Mouse (Mus musculus): ENCODE data around the gene Zfp609. TPM values are rescaled to one million over a fixed set of nuclear protein-coding genes. Genes with fewer than 3 reads are reported as not detected.
"Not testable (repeated sequence)": the region's sequence is repeated elsewhere in the genome, so short reads cannot be mapped to it uniquely, and the experiment has no call there.

Zfp609 gene
- total RNA-seq, 2 experiments from 2014 or later, result 42.9 to 54.3 TPM

- DNase-seq (ENCODE audit: extremely low spot score in 1 of 2, low spot score in 1 of 2), result no peak
Measured at GRCm38 (mm10) chr9:65680938-65681633, 146.3 kb downstream of the Zfp609 start.

GRCm38 (mm10) chr9:65679181-65679761 lies 148.1 kb downstream of the Zfp609 start:
- DNase-seq (ENCODE audit: extremely low spot score in 1 of 2, low spot score in 1 of 2), result peak in 1 of 2 experiments; percentile 34

- no peak for DNase-seq (ENCODE audit: extremely low spot score in 1 of 2, low spot score in 1 of 2)
Measured at GRCm38 (mm10) chr9:65677119-65677462, 150.3 kb downstream of the Zfp609 start.

- DNase-seq (ENCODE audit: extremely low spot score in 1 of 2, low spot score in 1 of 2), result peak; percentile 92 to 94
Measured at GRCm38 (mm10) chr9:65676358-65677118, 150.8 kb downstream of the Zfp609 start.

- DNase-seq (ENCODE audit: extremely low spot score in 1 of 2, low spot score in 1 of 2), result no peak
Measured at GRCm38 (mm10) chr9:65675461-65676357, 151.7 kb downstream of the Zfp609 start.

GRCm38 (mm10) chr9:65672996-65673395 lies 154.4 kb downstream of the Zfp609 start:
- no peak for DNase-seq (ENCODE audit: extremely low spot score in 1 of 2, low spot score in 1 of 2)

GRCm38 (mm10) chr9:65671431-65671931 lies 155.9 kb downstream of the Zfp609 start:
- DNase-seq (ENCODE audit: extremely low spot score in 1 of 2, low spot score in 1 of 2), result no peak

DNA sequence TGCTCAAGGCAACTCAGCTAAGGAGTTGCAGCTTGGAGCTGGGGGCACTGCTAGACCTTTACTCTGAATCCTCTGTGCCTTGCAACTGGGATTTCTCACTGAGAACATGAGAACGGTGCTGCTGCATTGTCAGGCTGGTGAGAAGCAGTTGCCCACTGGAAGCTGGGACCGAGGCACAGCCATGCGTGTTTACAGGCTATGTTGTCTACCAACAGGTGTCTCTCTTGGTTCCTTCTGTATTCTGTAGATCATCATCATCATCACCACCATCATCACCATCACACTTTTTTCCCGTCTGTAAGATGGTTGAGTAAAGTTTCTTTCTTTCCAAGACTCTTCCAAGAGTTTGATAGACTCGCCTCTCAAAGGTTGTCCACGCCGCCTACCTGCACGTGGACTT lies 159.7 kb downstream of the Zfp609 start, which contains the start of gene Oaz2:
Gene Oaz2, plus strand, starts transcription at position 301 of the 400 bp plus-strand sequence.
- DNase-seq (ENCODE audit: extremely low spot score in 1 of 2, low spot score in 1 of 2), result no peak

- DNase-seq (ENCODE audit: extremely low spot score in 1 of 2, low spot score in 1 of 2), result peak in 1 of 2 experiments; percentile 71
Measured at GRCm38 (mm10) chr9:65666042-65666441, 161.3 kb downstream of the Zfp609 start.

DNA sequence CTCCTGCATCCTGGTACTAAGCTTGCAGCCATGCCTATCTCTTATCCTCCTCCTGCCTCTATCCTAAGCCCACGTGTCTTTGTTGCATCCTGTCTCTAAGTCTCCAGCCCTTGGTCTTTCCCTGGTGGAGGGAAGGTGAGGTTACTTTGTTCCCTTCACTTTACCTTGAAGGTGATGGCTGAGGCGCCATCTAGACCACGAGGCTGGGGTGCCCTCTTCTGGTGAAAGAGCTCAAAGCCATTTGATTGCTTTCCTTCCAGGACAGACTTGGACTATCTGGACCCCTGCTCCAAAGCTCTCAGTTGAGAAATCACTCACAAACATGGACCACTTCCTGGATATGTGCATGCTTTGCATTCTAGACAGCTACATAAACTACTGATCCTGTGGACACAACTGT lies 163.2 kb downstream of the Zfp609 start:
- DNase-seq (ENCODE audit: extremely low spot score in 1 of 2, low spot score in 1 of 2), result peak; percentile 39 to 74

DNA sequence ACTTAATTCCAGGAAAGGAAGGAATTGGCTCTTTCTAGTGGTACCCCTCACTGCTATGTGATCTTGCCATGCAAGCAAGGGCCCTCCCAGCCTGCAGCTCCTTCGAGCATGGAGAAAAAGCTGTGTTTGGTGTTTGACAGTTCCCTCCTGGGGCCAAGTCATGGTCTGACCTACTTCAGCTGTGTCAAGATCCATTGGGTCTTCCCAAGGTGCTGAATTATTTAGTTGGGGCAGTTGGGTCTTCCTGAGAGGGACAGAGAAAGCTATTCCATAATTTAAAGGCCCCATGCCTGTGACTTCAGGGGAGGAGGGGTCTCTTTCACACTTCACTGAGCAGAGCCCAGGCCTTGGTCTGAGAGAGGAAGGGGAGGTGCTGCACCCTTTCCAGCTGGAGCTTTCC lies 165.9 kb downstream of the Zfp609 start:
- DNase-seq (ENCODE audit: extremely low spot score in 1 of 2, low spot score in 1 of 2), result no peak

DNA sequence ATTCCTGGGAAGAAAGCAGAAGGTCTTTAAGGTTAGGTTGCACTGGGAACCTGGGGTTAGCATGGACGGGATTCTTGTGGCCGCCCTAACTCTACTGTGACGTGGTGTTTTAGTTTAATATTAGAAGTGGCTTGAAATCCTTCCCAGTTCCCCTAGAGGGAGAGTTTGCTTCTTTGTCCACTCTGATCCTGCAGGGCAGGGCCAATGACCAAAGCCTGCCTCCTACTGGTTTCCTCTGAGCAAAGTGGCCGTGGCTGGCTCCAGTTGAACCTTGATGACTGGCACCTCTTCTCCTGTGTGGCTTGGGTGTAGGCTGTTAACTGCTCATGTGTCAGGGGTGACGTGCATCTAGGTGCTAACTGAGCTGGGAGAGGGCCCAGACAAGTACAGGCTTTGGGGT lies 166.3 kb downstream of the Zfp609 start:
- DNase-seq (ENCODE audit: extremely low spot score in 1 of 2, low spot score in 1 of 2), result no peak

DNA sequence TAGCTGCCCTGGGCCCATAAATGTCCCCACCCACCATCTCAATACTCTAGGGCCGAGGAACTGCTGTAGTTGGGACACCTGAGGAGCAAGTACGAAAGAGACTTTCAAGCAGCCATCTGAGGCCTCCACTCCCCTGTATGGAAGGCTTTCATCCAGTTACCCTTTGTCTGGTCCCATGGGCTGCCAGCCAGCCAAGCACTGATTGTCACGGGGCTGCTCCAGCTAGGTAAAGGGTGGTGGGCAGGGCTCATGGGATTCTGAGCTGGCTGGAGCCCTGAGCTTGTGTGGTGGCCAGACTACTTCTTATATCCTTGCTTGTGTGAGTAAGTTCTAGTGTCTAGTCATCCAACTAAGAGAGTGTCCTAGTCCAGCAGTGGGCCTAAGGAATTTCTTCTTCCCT lies 170.1 kb downstream of the Zfp609 start:
- DNase-seq (ENCODE audit: extremely low spot score in 1 of 2, low spot score in 1 of 2), result no peak

DNA sequence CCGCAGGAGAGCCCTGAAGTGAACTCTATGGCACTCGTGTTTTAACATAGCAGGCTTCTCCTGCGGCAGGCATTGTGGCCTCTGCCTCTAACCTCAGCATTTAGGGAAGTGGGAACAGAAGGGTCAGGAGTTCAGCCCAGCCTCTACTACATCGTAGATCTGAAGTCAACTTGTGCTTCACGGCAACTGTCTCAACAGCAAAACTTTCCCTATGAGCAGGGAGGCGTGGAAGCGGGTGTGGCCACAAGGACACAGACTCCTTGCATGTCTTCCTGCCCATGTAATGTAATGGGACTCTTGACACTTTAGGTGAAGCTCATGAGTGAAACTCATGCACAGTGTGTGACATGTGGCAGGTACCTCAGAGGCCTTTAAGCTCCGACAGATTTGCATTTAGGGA lies 171.8 kb downstream of the Zfp609 start:
- DNase-seq (ENCODE audit: extremely low spot score in 1 of 2, low spot score in 1 of 2), result no peak

- no peak for DNase-seq (ENCODE audit: extremely low spot score in 1 of 2, low spot score in 1 of 2)
Measured at GRCm38 (mm10) chr9:65654700-65655237, 172.6 kb downstream of the Zfp609 start.

DNA sequence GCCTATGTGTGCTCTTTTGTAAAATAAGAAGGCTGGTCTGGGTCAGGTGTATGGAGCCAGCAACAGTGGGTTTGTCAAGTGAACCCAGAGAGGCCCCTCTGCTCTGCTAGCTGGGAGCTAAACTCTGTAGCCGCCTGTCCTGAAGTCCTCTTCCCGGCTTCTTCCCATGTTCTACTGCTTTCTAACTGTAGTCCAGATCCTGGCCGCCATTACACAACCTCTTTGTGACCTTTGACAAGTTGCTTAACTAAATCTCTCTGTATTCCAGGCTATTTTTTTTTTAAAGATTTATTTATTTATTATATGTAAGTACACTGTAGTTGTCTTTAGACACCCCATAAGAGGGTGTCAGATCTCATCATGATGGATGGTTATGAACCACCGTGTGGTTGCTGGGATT lies 173.6 kb downstream of the Zfp609 start:
- DNase-seq (ENCODE audit: extremely low spot score in 1 of 2, low spot score in 1 of 2), result no peak

DNA sequence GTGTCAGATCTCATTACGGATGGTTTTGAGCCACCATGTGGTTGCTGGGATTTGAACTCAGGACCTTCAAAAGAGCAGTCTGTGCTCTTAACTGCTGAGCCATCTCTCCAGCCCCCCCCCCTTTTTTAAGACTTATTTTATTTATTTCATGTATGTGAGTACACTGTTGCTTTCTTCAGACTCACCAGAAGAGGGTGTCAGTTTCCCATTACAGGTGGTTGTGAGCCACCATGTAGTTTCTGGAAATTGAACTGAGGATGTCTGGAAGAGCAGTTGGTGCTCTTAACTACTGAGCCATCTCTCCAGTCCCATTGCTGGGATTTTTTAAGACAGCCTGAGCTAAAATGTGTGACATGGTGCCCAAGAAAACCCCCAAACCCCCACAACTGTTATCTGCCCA lies 175.4 kb downstream of the Zfp609 start:
- DNase-seq (ENCODE audit: extremely low spot score in 1 of 2, low spot score in 1 of 2), result not testable (repeated sequence)

- no peak for DNase-seq (ENCODE audit: extremely low spot score in 1 of 2, low spot score in 1 of 2)
Measured at GRCm38 (mm10) chr9:65649997-65650396, 177.4 kb downstream of the Zfp609 start.

GRCm38 (mm10) chr9:65648730-65649129 lies 178.6 kb downstream of the Zfp609 start:
- DNase-seq (ENCODE audit: extremely low spot score in 1 of 2, low spot score in 1 of 2), result no peak

DNA sequence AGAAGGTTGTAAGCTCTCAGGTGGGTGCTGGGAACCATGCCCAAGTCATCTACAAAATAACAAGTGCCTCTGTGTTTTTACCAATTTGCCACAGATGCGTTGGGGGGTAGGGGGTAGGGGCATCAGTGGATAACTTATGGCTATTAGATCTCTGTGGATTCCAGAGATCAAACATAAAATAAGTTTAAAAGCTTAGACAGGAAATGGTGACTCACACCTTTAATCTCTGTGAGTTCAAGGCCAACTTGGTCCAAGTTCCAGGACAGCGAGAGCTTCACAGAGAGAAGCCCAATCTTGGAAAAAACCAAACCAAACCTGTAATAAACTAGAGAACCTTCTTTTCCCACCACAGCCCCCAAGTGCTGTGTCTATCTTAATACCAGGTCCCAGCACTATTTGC lies 180.6 kb downstream of the Zfp609 start:
- DNase-seq (ENCODE audit: extremely low spot score in 1 of 2, low spot score in 1 of 2), result no peak

Measured in layer of hippocampus, postnatal 25 days (tissue).